Mouse (Mus musculus): ENCODE results near the gene Ttll10. TPM values are rescaled to one million over a fixed set of nuclear protein-coding genes. Genes with fewer than 3 reads are reported as not detected.

Ttll10 gene
- total RNA-seq, 2 experiments from 2014 or later: not detected

Other genes with a start within 250 kb of the Ttll10 start
- 258 and 265 TPM in 2 replicates for gene Ccnl2, start 246.9 kb downstream of the Ttll10 start, total RNA-seq (2015; ENCODE audit: low replicate concordance)
- 262 and 283 TPM in 2 replicates for gene Ccnl2, start 246.9 kb downstream of the Ttll10 start, total RNA-seq (2017; ENCODE audit: low replicate concordance)
- 47.2 and 63.7 TPM in 2 replicates for gene Aurkaip1, start 228.1 kb downstream of the Ttll10 start, total RNA-seq (2015; ENCODE audit: low replicate concordance)
- gene Aurkaip1, start 228.1 kb downstream of the Ttll10 start, total RNA-seq (2017; ENCODE audit: low replicate concordance): 69.4 and 71.4 TPM in 2 replicates
- not detected in 2 replicates for gene Mxra8, start 219.7 kb downstream of the Ttll10 start, total RNA-seq (2015; ENCODE audit: low replicate concordance)
- not detected in 2 replicates for gene Mxra8, start 219.7 kb downstream of the Ttll10 start, total RNA-seq (2017; ENCODE audit: low replicate concordance)
- gene Dvl1, start 212.0 kb downstream of the Ttll10 start, total RNA-seq (2015; ENCODE audit: low replicate concordance): 20.9 and 26.0 TPM in 2 replicates
- 19.5 and 22.4 TPM in 2 replicates for gene Dvl1, start 212.0 kb downstream of the Ttll10 start, total RNA-seq (2017; ENCODE audit: low replicate concordance)
- gene Tas1r3, start 196.1 kb downstream of the Ttll10 start, total RNA-seq (2015; ENCODE audit: low replicate concordance): 0.84 and 1.1 TPM in 2 replicates
- gene Tas1r3, start 196.1 kb downstream of the Ttll10 start, total RNA-seq (2017; ENCODE audit: low replicate concordance): 0.26 and 2.3 TPM in 2 replicates
- gene Cptp, start 190.0 kb downstream of the Ttll10 start, total RNA-seq (2015; ENCODE audit: low replicate concordance): 3.4 and 9.4 TPM in 2 replicates
- 5.6 and 12.6 TPM in 2 replicates for gene Cptp, start 190.0 kb downstream of the Ttll10 start, total RNA-seq (2017; ENCODE audit: low replicate concordance)
- 14.7 and 28.8 TPM in 2 replicates for gene Ints11, start 189.9 kb downstream of the Ttll10 start, total RNA-seq (2015; ENCODE audit: low replicate concordance)
- 7.9 and 33.2 TPM in 2 replicates for gene Ints11, start 189.9 kb downstream of the Ttll10 start, total RNA-seq (2017; ENCODE audit: low replicate concordance)
- 2.2 and 5.4 TPM in 2 replicates for gene Pusl1, start 167.6 kb downstream of the Ttll10 start, total RNA-seq (2015; ENCODE audit: low replicate concordance)
- gene Pusl1, start 167.6 kb downstream of the Ttll10 start, total RNA-seq (2017; ENCODE audit: low replicate concordance): 4.6 and 9.8 TPM in 2 replicates
- 30.2 and 49.0 TPM in 2 replicates for gene Acap3, start 167.6 kb downstream of the Ttll10 start, total RNA-seq (2015; ENCODE audit: low replicate concordance)
- 31.5 and 42.0 TPM in 2 replicates for gene Acap3, start 167.6 kb downstream of the Ttll10 start, total RNA-seq (2017; ENCODE audit: low replicate concordance)
- 19.1 and 47.8 TPM in 2 replicates for gene Ube2j2, start 115.6 kb downstream of the Ttll10 start, total RNA-seq (2015; ENCODE audit: low replicate concordance)
- gene Ube2j2, start 115.6 kb downstream of the Ttll10 start, total RNA-seq (2017; ENCODE audit: low replicate concordance): 53.7 and 91.5 TPM in 2 replicates
- 132 and 160 TPM in 2 replicates for gene C1qtnf12, start 97.1 kb downstream of the Ttll10 start, total RNA-seq (2015; ENCODE audit: low replicate concordance)
- 31.2 and 41.1 TPM in 2 replicates for gene C1qtnf12, start 97.1 kb downstream of the Ttll10 start, total RNA-seq (2017; ENCODE audit: low replicate concordance)
- gene B3galt6, start 66.8 kb downstream of the Ttll10 start, total RNA-seq (2015; ENCODE audit: low replicate concordance): 1.3 and 5.8 TPM in 2 replicates
- gene B3galt6, start 66.8 kb downstream of the Ttll10 start, total RNA-seq (2017; ENCODE audit: low replicate concordance): 2.3 TPM in 2 replicates
- gene Sdf4, start 66.5 kb downstream of the Ttll10 start, total RNA-seq (2015; ENCODE audit: low replicate concordance): 31.4 and 59.1 TPM in 2 replicates
- gene Sdf4, start 66.5 kb downstream of the Ttll10 start, total RNA-seq (2017; ENCODE audit: low replicate concordance): 92.1 and 127 TPM in 2 replicates
- gene Tnfrsf4, start 45.6 kb downstream of the Ttll10 start, total RNA-seq (2015; ENCODE audit: low replicate concordance): 3.4 TPM in 1 of 2 replicates, not detected in the other
- 0.61 and 8.2 TPM in 2 replicates for gene Tnfrsf4, start 45.6 kb downstream of the Ttll10 start, total RNA-seq (2017; ENCODE audit: low replicate concordance)
- 2.9 and 26.7 TPM in 2 replicates for gene Tnfrsf18, start 33.2 kb downstream of the Ttll10 start, total RNA-seq (2015; ENCODE audit: low replicate concordance)
- 1.5 and 3.5 TPM in 2 replicates for gene Tnfrsf18, start 33.2 kb downstream of the Ttll10 start, total RNA-seq (2017; ENCODE audit: low replicate concordance)
- gene 9430015G10Rik, start 50.6 kb upstream of the Ttll10 start, total RNA-seq (2015; ENCODE audit: low replicate concordance): 28.5 and 48.7 TPM in 2 replicates
- gene 9430015G10Rik, start 50.6 kb upstream of the Ttll10 start, total RNA-seq (2017; ENCODE audit: low replicate concordance): 52.1 and 58.6 TPM in 2 replicates
- gene Rnf223, start 71.1 kb upstream of the Ttll10 start, total RNA-seq (2015; ENCODE audit: low replicate concordance): 0.84 TPM in 1 of 2 replicates, not detected in the other
- 0.30 and 0.90 TPM in 2 replicates for gene Rnf223, start 71.1 kb upstream of the Ttll10 start, total RNA-seq (2017; ENCODE audit: low replicate concordance)
- gene Agrn, start 138.1 kb upstream of the Ttll10 start, total RNA-seq (2015; ENCODE audit: low replicate concordance): 107 and 119 TPM in 2 replicates
- 52.9 and 82.3 TPM in 2 replicates for gene Agrn, start 138.1 kb upstream of the Ttll10 start, total RNA-seq (2017; ENCODE audit: low replicate concordance)
- gene Isg15, start 141.4 kb upstream of the Ttll10 start, total RNA-seq (2015; ENCODE audit: low replicate concordance): 32.8 and 101 TPM in 2 replicates
- gene Isg15, start 141.4 kb upstream of the Ttll10 start, total RNA-seq (2017; ENCODE audit: low replicate concordance): 71.3 and 108 TPM in 2 replicates
- gene AW011738, start 143.9 kb upstream of the Ttll10 start, total RNA-seq (2015; ENCODE audit: low replicate concordance): 12.2 and 17.3 TPM in 2 replicates
- 13.1 and 16.0 TPM in 2 replicates for gene AW011738, start 143.9 kb upstream of the Ttll10 start, total RNA-seq (2017; ENCODE audit: low replicate concordance)
- 4.2 and 7.2 TPM in 2 replicates for gene Perm1, start 156.5 kb upstream of the Ttll10 start, total RNA-seq (2015; ENCODE audit: low replicate concordance)
- 3.2 and 5.9 TPM in 2 replicates for gene Perm1, start 156.5 kb upstream of the Ttll10 start, total RNA-seq (2017; ENCODE audit: low replicate concordance)
- gene Plekhn1, start 175.4 kb upstream of the Ttll10 start, total RNA-seq (2015; ENCODE audit: low replicate concordance): 36.9 and 45.8 TPM in 2 replicates
- gene Plekhn1, start 175.4 kb upstream of the Ttll10 start, total RNA-seq (2017; ENCODE audit: low replicate concordance): 23.7 and 40.3 TPM in 2 replicates
- 18.4 and 28.1 TPM in 2 replicates for gene Noc2l, start 176.6 kb upstream of the Ttll10 start, total RNA-seq (2015; ENCODE audit: low replicate concordance)
- 31.5 and 44.9 TPM in 2 replicates for gene Noc2l, start 176.6 kb upstream of the Ttll10 start, total RNA-seq (2017; ENCODE audit: low replicate concordance)
- gene Samd11, start 196.2 kb upstream of the Ttll10 start, total RNA-seq (2015; ENCODE audit: low replicate concordance): 349 and 378 TPM in 2 replicates
- 332 and 337 TPM in 2 replicates for gene Samd11, start 196.2 kb upstream of the Ttll10 start, total RNA-seq (2017; ENCODE audit: low replicate concordance)

Data from erythroid progenitor cell, adult 5-6 weeks (primary cell).